Mouse (Mus musculus): ENCODE data around the gene Ppfia2.

GRCm38 (mm10) chr10:106732265-106732664 lies 262.1 kb downstream of the Ppfia2 start:
- TF ChIP-seq POLR2A (IDR thresholded peaks at IDR 0.05; ENCODE audit: control insufficient read depth, low read depth, low read length) (no peak), CTCF (IDR thresholded peaks at IDR 0.05; ENCODE audit: control insufficient read depth, insufficient read depth, insufficient replicate concordance, low read depth, low read length) (no peak)

All from testis, adult 2 months (tissue).